Mouse (Mus musculus): Measurements from ENCODE around the gene Ucp2.
"Not testable (repeated sequence)": the region's sequence is repeated elsewhere in the genome, so short reads cannot be mapped to it uniquely, and the experiment has no call there.

Gene Ucp2

GRCm38 (mm10) chr7:100479823-100480164, 13.3 kb upstream of the Ucp2 start:
- DNase-seq (ENCODE audit: low spot score): no peak

- no peak for DNase-seq (ENCODE audit: low spot score)
Observed at GRCm38 (mm10) chr7:100480175-100480574, 13.0 kb upstream of the Ucp2 start.

GRCm38 (mm10) chr7:100482046-100482445, 11.1 kb upstream of the Ucp2 start:
- not testable (repeated sequence) for DNase-seq (ENCODE audit: low spot score)

GRCm38 (mm10) chr7:100484493-100484892, 8.6 kb upstream of the Ucp2 start:
- no peak for DNase-seq (ENCODE audit: low spot score)

- no peak for DNase-seq (ENCODE audit: low spot score)
Observed at GRCm38 (mm10) chr7:100487301-100487700, 5.8 kb upstream of the Ucp2 start.

GRCm38 (mm10) chr7:100488474-100489048, 4.6 kb upstream of the Ucp2 start:
- DNase-seq (ENCODE audit: low spot score): no peak

GRCm38 (mm10) chr7:100492391-100493116, 583 bp upstream of the Ucp2 start:
- DNase-seq (ENCODE audit: low spot score): no peak

- peak; percentile 55 for DNase-seq (ENCODE audit: low spot score)
Observed at GRCm38 (mm10) chr7:100493484-100494414, 612 bp downstream of the Ucp2 start.

GRCm38 (mm10) chr7:100494415-100494831, 1.3 kb downstream of the Ucp2 start:
- DNase-seq (ENCODE audit: low spot score): peak; percentile 29

GRCm38 (mm10) chr7:100495042-100495441, 1.9 kb downstream of the Ucp2 start:
- no peak for DNase-seq (ENCODE audit: low spot score)

- peak; percentile 76 for DNase-seq (ENCODE audit: low spot score)
Observed at GRCm38 (mm10) chr7:100495581-100496251, 2.6 kb downstream of the Ucp2 start.

GRCm38 (mm10) chr7:100496371-100496770, 3.2 kb downstream of the Ucp2 start:
- no peak for DNase-seq (ENCODE audit: low spot score)

GRCm38 (mm10) chr7:100496791-100497190, 3.7 kb downstream of the Ucp2 start:
- DNase-seq (ENCODE audit: low spot score): no peak

- no peak for DNase-seq (ENCODE audit: low spot score)
Observed at GRCm38 (mm10) chr7:100497402-100497801, 4.3 kb downstream of the Ucp2 start.

- DNase-seq (ENCODE audit: low spot score): no peak
Observed at GRCm38 (mm10) chr7:100497982-100498381, 4.8 kb downstream of the Ucp2 start.

- no peak for DNase-seq (ENCODE audit: low spot score)
Observed at GRCm38 (mm10) chr7:100499465-100499864, 6.3 kb downstream of the Ucp2 start.

- DNase-seq (ENCODE audit: low spot score): peak; percentile 43
Observed at GRCm38 (mm10) chr7:100500276-100500977, 7.3 kb downstream of the Ucp2 start.

GRCm38 (mm10) chr7:100501027-100501843, 8.1 kb downstream of the Ucp2 start:
- no peak for DNase-seq (ENCODE audit: low spot score)

GRCm38 (mm10) chr7:100501844-100502373, 8.8 kb downstream of the Ucp2 start:
- no peak for DNase-seq (ENCODE audit: low spot score)

- DNase-seq (ENCODE audit: low spot score): no peak
Observed at GRCm38 (mm10) chr7:100502374-100502922, 9.3 kb downstream of the Ucp2 start.
